Mouse (Mus musculus): ENCODE data around the gene Spata9. TPM values are rescaled to one million over a fixed set of nuclear protein-coding genes. Genes with fewer than 3 reads are reported as not detected.
"Not testable (repeated sequence)": the region's sequence is repeated elsewhere in the genome, so short reads cannot be mapped to it uniquely, and the experiment has no call there.

Spata9 gene
- polyA plus RNA-seq (2014; fragmentation: Nextera tagmentation; extraction: Ambion mirVana) = 0.43 and 0.68 TPM in 2 replicates

- H3K4me2 ChIP-seq (ENCODE audit: low read depth, severe bottlenecking) = no peak within 1 kb of the TSS
- 84% methylated on average over 1 of the region's 1 CpGs for WGBS
- no peak for ATAC-seq (ENCODE audit: insufficient number of reproducible peaks, low FRiP score, low TSS enrichment, low read depth)
- H3K9me3 ChIP-seq (ENCODE audit: control insufficient read depth, low read length) = no peaks in the 10 kb centered on the region
- no peaks in the 10 kb centered on the region for H3K36me3 ChIP-seq (ENCODE audit: control insufficient read depth, insufficient read depth, low read length)
- H3K27ac ChIP-seq (replicated peaks; ENCODE audit: low read depth, low read length) = no peak within 1 kb of the TSS
- H3K4me1 ChIP-seq (ENCODE audit: control insufficient read depth, insufficient read depth, low read length) = no peaks in the 10 kb centered on the region
- no peak within 1 kb of the TSS for H3K9ac ChIP-seq (ENCODE audit: low read length)
- no peak within 1 kb of the TSS for H3K4me3 ChIP-seq (ENCODE audit: low read depth, low read length)
- H3K27me3 ChIP-seq (ENCODE audit: control insufficient read depth, insufficient read depth, low read length) = no peaks in the 10 kb centered on the region
- DNase-seq (ENCODE audit: low spot score) = no peak
Measured at GRCm38 (mm10) chr13:75966850-75967249, at the start of gene Spata9. Gene Spata9, plus strand, starts transcription at chr13:75967150.

- H3K36me3 ChIP-seq (ENCODE audit: control insufficient read depth, insufficient read depth, low read length) = peaks cover 5% of the 10 kb centered on the region; the same call in 1 of the 2 replicates
- H3K9ac ChIP-seq (ENCODE audit: low read length) = no peak overlapping the region
- H3K4me3 ChIP-seq (ENCODE audit: low read depth, low read length) = no peak overlapping the region
- H3K4me1 ChIP-seq (ENCODE audit: control insufficient read depth, insufficient read depth, low read length) = no peaks in the 10 kb centered on the region
- no peaks in the 10 kb centered on the region for H3K9me3 ChIP-seq (ENCODE audit: control insufficient read depth, low read length)
- H3K4me2 ChIP-seq (ENCODE audit: low read depth, severe bottlenecking) = no peak overlapping the region
- DNase-seq (ENCODE audit: low spot score) (no peak), ATAC-seq (ENCODE audit: insufficient number of reproducible peaks, low FRiP score, low TSS enrichment, low read depth) (no peak)
- H3K27ac ChIP-seq (replicated peaks; ENCODE audit: low read depth, low read length) = no peak overlapping the region
- no peaks in the 10 kb centered on the region for H3K27me3 ChIP-seq (ENCODE audit: control insufficient read depth, insufficient read depth, low read length)
Measured at GRCm38 (mm10) chr13:75927951-75928350, 39.0 kb upstream of the Spata9 start.

- DNase-seq (ENCODE audit: low spot score); H3K27ac ChIP-seq (replicated peaks; ENCODE audit: low read depth, low read length); H3K4me2 ChIP-seq (ENCODE audit: low read depth, severe bottlenecking); H3K4me1 ChIP-seq (ENCODE audit: control insufficient read depth, insufficient read depth, low read length); H3K9me3 ChIP-seq (ENCODE audit: control insufficient read depth, low read length); H3K4me3 ChIP-seq (ENCODE audit: low read depth, low read length); H3K36me3 ChIP-seq (ENCODE audit: control insufficient read depth, insufficient read depth, low read length); H3K27me3 ChIP-seq (ENCODE audit: control insufficient read depth, insufficient read depth, low read length); H3K9ac ChIP-seq (ENCODE audit: low read length); ATAC-seq (ENCODE audit: insufficient number of reproducible peaks, low FRiP score, low TSS enrichment, low read depth): not testable (repeated sequence)
- WGBS = 96% methylated on average over 5 of the region's 5 CpGs
Measured at GRCm38 (mm10) chr13:75929071-75929470, 37.9 kb upstream of the Spata9 start.

- H3K4me3 ChIP-seq (ENCODE audit: low read depth, low read length) = no peak overlapping the region
- no peaks in the 10 kb centered on the region for H3K27me3 ChIP-seq (ENCODE audit: control insufficient read depth, insufficient read depth, low read length)
- DNase-seq (ENCODE audit: low spot score) = no peak
- H3K4me1 ChIP-seq (ENCODE audit: control insufficient read depth, insufficient read depth, low read length) = no peaks in the 10 kb centered on the region
- ATAC-seq (ENCODE audit: insufficient number of reproducible peaks, low FRiP score, low TSS enrichment, low read depth) = 0 out of 2 replicates have a peak, but pooled peaks have one; percentile 17
- no peak overlapping the region for H3K27ac ChIP-seq (replicated peaks; ENCODE audit: low read depth, low read length)
- no peaks in the 10 kb centered on the region for H3K9me3 ChIP-seq (ENCODE audit: control insufficient read depth, low read length)
- H3K36me3 ChIP-seq (ENCODE audit: control insufficient read depth, insufficient read depth, low read length) = peaks cover 5% of the 10 kb centered on the region; the same call in 1 of the 2 replicates
- 94% methylated on average over 20 of the region's 20 CpGs for WGBS
- H3K9ac ChIP-seq (ENCODE audit: low read length) = no peak overlapping the region
- no peak overlapping the region for H3K4me2 ChIP-seq (ENCODE audit: low read depth, severe bottlenecking)
Measured at GRCm38 (mm10) chr13:75930023-75930422, 36.9 kb upstream of the Spata9 start.

- H3K27ac ChIP-seq (replicated peaks; ENCODE audit: low read depth, low read length) = no peak overlapping the region
- ATAC-seq (ENCODE audit: insufficient number of reproducible peaks, low FRiP score, low TSS enrichment, low read depth) = no peak
Measured at GRCm38 (mm10) chr13:75930660-75931059, 36.3 kb upstream of the Spata9 start.

GRCm38 (mm10) chr13:75931073-75931472 is 35.9 kb upstream of the Spata9 start:
- Histone ChIP-seq H3K4me3 (ENCODE audit: low read depth, low read length) (no peak overlapping the region), H3K36me3 (ENCODE audit: control insufficient read depth, insufficient read depth, low read length) (peaks cover 5% of the 10 kb centered on the region; the same call in 1 of the 2 replicates), H3K4me1 (ENCODE audit: control insufficient read depth, insufficient read depth, low read length) (no peaks in the 10 kb centered on the region), H3K4me2 (ENCODE audit: low read depth, severe bottlenecking) (no peak overlapping the region), H3K27me3 (ENCODE audit: control insufficient read depth, insufficient read depth, low read length) (no peaks in the 10 kb centered on the region), H3K9me3 (ENCODE audit: control insufficient read depth, low read length) (no peaks in the 10 kb centered on the region), H3K9ac (ENCODE audit: low read length) (no peak overlapping the region), H3K27ac (replicated peaks; ENCODE audit: low read depth, low read length) (no peak overlapping the region)
- DNase-seq (ENCODE audit: low spot score) (peak; percentile 58), ATAC-seq (ENCODE audit: insufficient number of reproducible peaks, low FRiP score, low TSS enrichment, low read depth) (peak; percentile 72; the same call in 1 of the 2 replicates)
- WGBS = 22% methylated on average over 5 of the region's 5 CpGs

More at GRCm38 (mm10) chr13:75930660-75931059, 36.3 kb upstream of the Spata9 start:
- DNase-seq (ENCODE audit: low spot score) = no peak
- no peaks in the 10 kb centered on the region for H3K27me3 ChIP-seq (ENCODE audit: control insufficient read depth, insufficient read depth, low read length)
- H3K36me3 ChIP-seq (ENCODE audit: control insufficient read depth, insufficient read depth, low read length) = peaks cover 5% of the 10 kb centered on the region; the same call in 1 of the 2 replicates
- no peak overlapping the region for H3K9ac ChIP-seq (ENCODE audit: low read length)
- H3K9me3 ChIP-seq (ENCODE audit: control insufficient read depth, low read length) = no peaks in the 10 kb centered on the region
- H3K4me1 ChIP-seq (ENCODE audit: control insufficient read depth, insufficient read depth, low read length) = no peaks in the 10 kb centered on the region
- 90% methylated on average over 2 of the region's 2 CpGs for WGBS
- no peak overlapping the region for H3K4me3 ChIP-seq (ENCODE audit: low read depth, low read length)
- no peak overlapping the region for H3K4me2 ChIP-seq (ENCODE audit: low read depth, severe bottlenecking)

- Histone ChIP-seq H3K27ac (replicated peaks; ENCODE audit: low read depth, low read length) (no peak overlapping the region), H3K9me3 (ENCODE audit: control insufficient read depth, low read length) (no peaks in the 10 kb centered on the region), H3K4me2 (ENCODE audit: low read depth, severe bottlenecking) (no peak overlapping the region), H3K27me3 (ENCODE audit: control insufficient read depth, insufficient read depth, low read length) (no peaks in the 10 kb centered on the region), H3K4me3 (ENCODE audit: low read depth, low read length) (no peak overlapping the region), H3K9ac (ENCODE audit: low read length) (no peak overlapping the region), H3K4me1 (ENCODE audit: control insufficient read depth, insufficient read depth, low read length) (no peaks in the 10 kb centered on the region), H3K36me3 (ENCODE audit: control insufficient read depth, insufficient read depth, low read length) (peaks cover 9% of the 10 kb centered on the region)
- WGBS = 91% methylated on average over 1 of the region's 1 CpGs
- DNase-seq (ENCODE audit: low spot score) (peak; percentile 12), ATAC-seq (ENCODE audit: insufficient number of reproducible peaks, low FRiP score, low TSS enrichment, low read depth) (no peak)
Measured at GRCm38 (mm10) chr13:75933287-75933686, 33.7 kb upstream of the Spata9 start.

- Histone ChIP-seq H3K27ac (replicated peaks; ENCODE audit: low read depth, low read length) (no peak overlapping the region), H3K27me3 (ENCODE audit: control insufficient read depth, insufficient read depth, low read length) (no peaks in the 10 kb centered on the region), H3K4me2 (ENCODE audit: low read depth, severe bottlenecking) (no peak overlapping the region), H3K36me3 (ENCODE audit: control insufficient read depth, insufficient read depth, low read length) (peaks cover 5% of the 10 kb centered on the region), H3K4me1 (ENCODE audit: control insufficient read depth, insufficient read depth, low read length) (peaks cover 6% of the 10 kb centered on the region), H3K9me3 (ENCODE audit: control insufficient read depth, low read length) (no peaks in the 10 kb centered on the region), H3K4me3 (ENCODE audit: low read depth, low read length) (no peak overlapping the region), H3K9ac (ENCODE audit: low read length) (no peak overlapping the region)
- DNase-seq (ENCODE audit: low spot score) = peak; percentile 5
- 95% methylated on average over 5 of the region's 5 CpGs for WGBS
- no peak for ATAC-seq (ENCODE audit: insufficient number of reproducible peaks, low FRiP score, low TSS enrichment, low read depth)
Measured at GRCm38 (mm10) chr13:75938866-75939265, 28.1 kb upstream of the Spata9 start.
